Mouse (Mus musculus) midbrain, embryonic 10.5 days (tissue): Measurements from ENCODE around the gene Drap1. TPM values are rescaled to one million over a fixed set of nuclear protein-coding genes. Genes with fewer than 3 reads are reported as not detected.
A peak's percentile ranks its signal among the peaks of the same experiment; 100 is the strongest.

Source experiments
- DNase-seq: peaks from one replicate; pipeline ENCODE4 v3.0.0-alpha.2; 2017; ENCODE audit warnings: low spot score
- H3K27ac ChIP-seq: fragments of 300-500 bp; sonication (generic); replicated peaks from 2 replicates; pipeline ENCODE4 v1.5.1; 2016; ENCODE audit warnings: mild to moderate bottlenecking
- H3K27me3 ChIP-seq: fragments of 300-500 bp; sonication (generic); 2 replicates; pipeline ENCODE4 v1.6.1; 2016; ENCODE audit warnings: low read depth, mild to moderate bottlenecking; ENCODE audit not compliant: poor library complexity, severe bottlenecking
- H3K36me3 ChIP-seq: fragments of 300-500 bp; sonication (generic); 2 replicates; pipeline ENCODE4 v1.6.1; 2016; ENCODE audit warnings: mild to moderate bottlenecking, moderate library complexity
- H3K4me1 ChIP-seq: fragments of 300-500 bp; sonication (generic); 2 replicates; pipeline ENCODE4 v1.6.1; 2016
- H3K4me3 ChIP-seq: fragments of 300-500 bp; sonication (generic); 2 replicates; pipeline ENCODE4 v1.5.1; 2016; ENCODE audit warnings: mild to moderate bottlenecking, moderate library complexity
- H3K9me3 ChIP-seq: fragments of 300-500 bp; sonication (generic); replicated peaks from 2 replicates; pipeline ENCODE4 v1.6.1; 2016; ENCODE audit warnings: mild to moderate bottlenecking
- WGBS: fragments of 180-500 bp; shearing (Covaris S2); methylation state at CpG from one replicate; pipeline ENCODE4 v1.1.7; 2016; 5-methylcytosine and 5-hydroxymethylcytosine counted together
- polyA plus RNA-seq: library from polyadenylated mRNA; unstranded; fragments of >200 nt; fragmentation: Nextera tagmentation; extraction: Ambion mirVana; gene quantifications from 2 replicates; pipeline ENCODE4 v1.2.1, GENCODE M21; 2016

The Drap1 gene
- polyA plus RNA-seq, 1 experiment from 2014 or later = 221 TPM

GRCm38 (mm10) chr19:5423561-5423960, 1.2 kb downstream of the Drap1 start:
- no peaks in the 10 kb centered on the region for H3K9me3 ChIP-seq
- peaks cover 39% of the 10 kb centered on the region for H3K4me1 ChIP-seq
- peak overlapping the region; percentile 89 for H3K4me3 ChIP-seq
- WGBS = 73% methylated on average over 12 of the region's 12 CpGs
- peak overlapping the region; percentile 97 for H3K27ac ChIP-seq
- H3K36me3 ChIP-seq = peaks cover 60% of the 10 kb centered on the region
- no peaks in the 10 kb centered on the region for H3K27me3 ChIP-seq
- DNase-seq = no peak

- H3K36me3 ChIP-seq = peaks cover 65% of the 10 kb centered on the region
- H3K4me1 ChIP-seq = peaks cover 39% of the 10 kb centered on the region
- H3K27me3 ChIP-seq = no peaks in the 10 kb centered on the region
- peak overlapping the region; percentile 97; the same call in 1 of the 2 replicates for H3K27ac ChIP-seq
- WGBS = 70% methylated on average over 9 of the region's 9 CpGs
- DNase-seq = no peak
- H3K4me3 ChIP-seq = peak overlapping the region; percentile 89
- no peaks in the 10 kb centered on the region for H3K9me3 ChIP-seq
Measured at GRCm38 (mm10) chr19:5422895-5423443, 1.8 kb downstream of the Drap1 start.

- H3K4me1 ChIP-seq = peaks cover 39% of the 10 kb centered on the region
- H3K36me3 ChIP-seq = peaks cover 60% of the 10 kb centered on the region
- DNase-seq = no peak
- no peak overlapping the region for H3K4me3 ChIP-seq
- no peaks in the 10 kb centered on the region for H3K9me3 ChIP-seq
- H3K27ac ChIP-seq = no peak overlapping the region
- 88% methylated on average over 10 of the region's 10 CpGs for WGBS
- H3K27me3 ChIP-seq = no peaks in the 10 kb centered on the region
Measured at GRCm38 (mm10) chr19:5422267-5422666, 2.5 kb downstream of the Drap1 start.

- DNase-seq = no peak
- Histone ChIP-seq H3K36me3 (peaks cover 56% of the 10 kb centered on the region), H3K27me3 (no peaks in the 10 kb centered on the region), H3K27ac (no peak overlapping the region), H3K4me3 (no peak overlapping the region), H3K9me3 (no peaks in the 10 kb centered on the region), H3K4me1 (peaks cover 35% of the 10 kb centered on the region)
- WGBS = 91% methylated on average over 5 of the region's 5 CpGs
Measured at GRCm38 (mm10) chr19:5421784-5422183, 3.0 kb downstream of the Drap1 start.

GRCm38 (mm10) chr19:5420579-5420978, 4.2 kb downstream of the Drap1 start:
- no peak for DNase-seq
- Histone ChIP-seq H3K36me3 (peaks cover 46% of the 10 kb centered on the region), H3K27ac (no peak overlapping the region), H3K4me1 (peaks cover 22% of the 10 kb centered on the region), H3K27me3 (no peaks in the 10 kb centered on the region), H3K9me3 (no peaks in the 10 kb centered on the region), H3K4me3 (no peak overlapping the region; the same call in 1 of the 2 replicates)
- 96% methylated on average over 6 of the region's 6 CpGs for WGBS

- Histone ChIP-seq H3K4me3 (no peak overlapping the region), H3K27me3 (no peaks in the 10 kb centered on the region), H3K4me1 (peaks cover 21% of the 10 kb centered on the region), H3K9me3 (no peaks in the 10 kb centered on the region), H3K27ac (no peak overlapping the region), H3K36me3 (peaks cover 46% of the 10 kb centered on the region)
- 93% methylated on average over 9 of the region's 9 CpGs for WGBS
- DNase-seq = no peak
Measured at GRCm38 (mm10) chr19:5419630-5420029, 5.1 kb downstream of the Drap1 start.

GRCm38 (mm10) chr19:5418750-5419466, 5.9 kb downstream of the Drap1 start:
- Histone ChIP-seq H3K27ac (no peak overlapping the region), H3K27me3 (no peaks in the 10 kb centered on the region), H3K4me1 (peaks cover 17% of the 10 kb centered on the region), H3K36me3 (peaks cover 46% of the 10 kb centered on the region), H3K9me3 (no peaks in the 10 kb centered on the region), H3K4me3 (no peak overlapping the region)
- 90% methylated on average over 8 of the region's 8 CpGs for WGBS
- no peak for DNase-seq

- 72% methylated on average over 2 of the region's 2 CpGs for WGBS
- Histone ChIP-seq H3K4me3 (no peak overlapping the region), H3K36me3 (peaks cover 7% of the 10 kb centered on the region; the same call in 1 of the 2 replicates), H3K4me1 (peaks cover 4% of the 10 kb centered on the region; the same call in 1 of the 2 replicates), H3K27ac (no peak overlapping the region), H3K9me3 (no peaks in the 10 kb centered on the region), H3K27me3 (no peaks in the 10 kb centered on the region)
- no peak for DNase-seq
Measured at GRCm38 (mm10) chr19:5414534-5414957, 10.2 kb downstream of the Drap1 start.

- no peak for DNase-seq
- no peak overlapping the region for H3K4me3 ChIP-seq
- WGBS = 83% methylated on average over 4 of the region's 4 CpGs
- H3K4me1 ChIP-seq = peaks cover 4% of the 10 kb centered on the region; the same call in 1 of the 2 replicates
- no peak overlapping the region for H3K27ac ChIP-seq
- H3K27me3 ChIP-seq = no peaks in the 10 kb centered on the region
- H3K9me3 ChIP-seq = no peaks in the 10 kb centered on the region
- 0 out of 2 replicates have a peak, but pooled peaks cover 8% of the 10 kb centered on the region for H3K36me3 ChIP-seq
Measured at GRCm38 (mm10) chr19:5413840-5414239, 10.9 kb downstream of the Drap1 start.

- no peak overlapping the region for H3K4me3 ChIP-seq
- H3K4me1 ChIP-seq = peaks cover 14% of the 10 kb centered on the region
- no peak for DNase-seq
- WGBS = 79% methylated on average over 5 of the region's 5 CpGs
- no peaks in the 10 kb centered on the region for H3K27me3 ChIP-seq
- no peak overlapping the region for H3K27ac ChIP-seq
- no peaks in the 10 kb centered on the region for H3K9me3 ChIP-seq
- H3K36me3 ChIP-seq = 0 out of 2 replicates have a peak, but pooled peaks cover 4% of the 10 kb centered on the region
Measured at GRCm38 (mm10) chr19:5411961-5412360, 12.8 kb downstream of the Drap1 start.

GRCm38 (mm10) chr19:5410641-5411040, 14.1 kb downstream of the Drap1 start:
- Histone ChIP-seq H3K36me3 (0 out of 2 replicates have a peak, but pooled peaks cover 4% of the 10 kb centered on the region), H3K4me3 (no peak overlapping the region), H3K4me1 (peaks cover 20% of the 10 kb centered on the region), H3K27ac (no peak overlapping the region), H3K27me3 (no peaks in the 10 kb centered on the region), H3K9me3 (no peaks in the 10 kb centered on the region)
- no peak for DNase-seq
- WGBS = 87% methylated on average over 5 of the region's 5 CpGs

- 0 out of 2 replicates have a peak, but pooled peaks cover 4% of the 10 kb centered on the region for H3K36me3 ChIP-seq
- no peak overlapping the region for H3K27ac ChIP-seq
- 84% methylated on average over 5 of the region's 5 CpGs for WGBS
- peaks cover 22% of the 10 kb centered on the region for H3K4me1 ChIP-seq
- no peaks in the 10 kb centered on the region for H3K27me3 ChIP-seq
- no peak overlapping the region for H3K4me3 ChIP-seq
- H3K9me3 ChIP-seq = no peaks in the 10 kb centered on the region
- no peak for DNase-seq
Measured at GRCm38 (mm10) chr19:5409068-5409467, 15.7 kb downstream of the Drap1 start.
